Mouse (Mus musculus) thymus, adult 2 months (tissue): ENCODE measurements at regions not wholly inside any gene's neighbourhood (a gene's known extent, or its start where the extent isn't known, plus 50 kb on each side); places are given as distances from the start of the nearest gene placed in this dataset.

ENCODE experiments used
- CTCF ChIP-seq: fragments of 200-500 bp; IDR thresholded peaks from 2 replicates; pipeline ENCODE4 v1.5.1; 2012; ENCODE audit warnings: mild to moderate bottlenecking, control low read depth, low read length, moderate library complexity, borderline replicate concordance; ENCODE audit not compliant: control insufficient read depth, poor library complexity, insufficient read depth; ENCODE audit errors: extremely low read depth
- POLR2A ChIP-seq: fragments of 200-500 bp; IDR thresholded peaks from 2 replicates; pipeline ENCODE4 v1.6.1; 2012; ENCODE audit warnings: mild to moderate bottlenecking, low read length, control low read depth, moderate library complexity; ENCODE audit not compliant: control insufficient read depth, poor library complexity, insufficient read depth; ENCODE audit errors: extremely low read depth

GRCm38 (mm10) chr13:30063741-30064140 lies 72.5 kb upstream of the Mboat1 start:
- no peak for TF ChIP-seq POLR2A
- no peak for TF ChIP-seq CTCF
